Mouse (Mus musculus): ENCODE data around the gene Aen.

- TF ChIP-seq CTCF (IDR thresholded peaks at IDR 0.05; ENCODE audit: low read depth) (no peak), EP300 (optimal IDR thresholded peaks at IDR 0.05) (no peak)
Observed at GRCm38 (mm10) chr7:78885404-78885803, 10.2 kb upstream of the Aen start.
